Mouse (Mus musculus) naive thymus-derived CD4-positive, alpha-beta T cell, adult 5 months (primary cell): ENCODE results near the gene 4930519G04Rik. TPM values are rescaled to one million over a fixed set of nuclear protein-coding genes. Genes with fewer than 3 reads are reported as not detected.

ENCODE experiments used
- polyA plus RNA-seq: library from polyadenylated mRNA; unstranded; fragments of 100-300 nt; shearing (Covaris generic); gene quantifications from one replicate; pipeline ENCODE4 v1.2.1, GENCODE M21; 2017

The 4930519G04Rik gene
- not detected for polyA plus RNA-seq

DNA sequence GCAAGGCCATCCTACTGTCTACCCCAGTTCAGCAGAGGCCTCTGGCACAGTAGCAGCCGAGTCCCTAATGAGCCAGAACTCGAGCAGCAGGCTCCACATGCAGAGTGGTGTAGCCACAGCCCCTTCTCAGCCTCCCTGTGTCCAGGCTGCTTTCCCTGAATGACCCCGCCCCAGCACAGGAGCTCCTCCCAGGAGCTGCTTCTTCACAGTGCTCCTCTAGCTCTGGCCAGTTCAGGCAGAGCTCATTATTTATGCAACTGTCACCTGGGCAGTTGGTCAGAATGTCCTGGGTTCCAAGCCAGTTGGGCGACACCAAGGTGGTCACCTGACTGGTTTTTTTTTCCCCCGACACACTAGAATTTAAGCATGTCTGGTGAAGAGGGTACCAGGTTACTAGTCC, at the start of gene 4930519G04Rik:
TSS of gene 4930519G04Rik (plus strand) at position 301 of the 400 bp plus-strand sequence.

GRCm38 (mm10) chr5:114822796-114823688, 30.4 kb upstream of the 4930519G04Rik start, which contains the start of gene 1500011B03Rik:
1500011B03Rik (minus strand) TSS chr5:114823468.

GRCm38 (mm10) chr5:114858582-114858981, 5.1 kb downstream of the 4930519G04Rik start, which contains the start of gene Gm9936:
Gm9936 (minus strand) TSS chr5:114858682.

DNA sequence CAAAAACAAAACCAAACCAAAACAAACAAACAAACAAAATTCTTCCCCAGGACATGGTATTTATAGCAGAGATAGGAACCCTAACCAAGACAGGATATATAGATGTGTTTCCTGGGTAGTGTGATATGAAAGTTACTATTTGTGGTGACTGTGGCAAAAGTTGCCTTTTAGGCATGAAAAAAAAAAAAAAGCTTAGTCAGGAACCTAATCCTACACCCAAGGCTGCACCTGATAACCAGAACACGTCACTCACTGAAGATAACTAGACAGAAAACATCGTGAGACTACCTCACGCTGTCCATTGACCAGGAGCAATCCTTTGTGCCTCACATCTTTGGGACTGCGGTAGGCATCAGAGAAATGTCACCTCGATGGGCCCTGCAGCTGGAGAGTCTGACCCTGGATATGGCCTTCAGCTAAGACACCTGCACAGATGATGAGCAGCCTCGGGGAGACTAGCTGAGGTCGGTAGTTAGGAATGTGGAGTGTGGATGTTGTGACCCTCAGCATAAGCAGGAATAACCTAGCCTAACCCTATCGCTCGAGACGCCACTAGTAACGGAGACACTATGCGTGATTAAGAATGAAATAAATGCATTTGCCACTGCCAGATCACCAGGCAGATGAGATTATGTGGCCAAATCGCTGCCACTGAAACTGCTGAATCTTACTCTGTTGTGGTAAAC, 43.4 kb downstream of the 4930519G04Rik start, which contains the start of gene Oasl2:
TSS of gene Oasl2 (plus strand) at position 249 of the 686 bp plus-strand sequence.

DNA sequence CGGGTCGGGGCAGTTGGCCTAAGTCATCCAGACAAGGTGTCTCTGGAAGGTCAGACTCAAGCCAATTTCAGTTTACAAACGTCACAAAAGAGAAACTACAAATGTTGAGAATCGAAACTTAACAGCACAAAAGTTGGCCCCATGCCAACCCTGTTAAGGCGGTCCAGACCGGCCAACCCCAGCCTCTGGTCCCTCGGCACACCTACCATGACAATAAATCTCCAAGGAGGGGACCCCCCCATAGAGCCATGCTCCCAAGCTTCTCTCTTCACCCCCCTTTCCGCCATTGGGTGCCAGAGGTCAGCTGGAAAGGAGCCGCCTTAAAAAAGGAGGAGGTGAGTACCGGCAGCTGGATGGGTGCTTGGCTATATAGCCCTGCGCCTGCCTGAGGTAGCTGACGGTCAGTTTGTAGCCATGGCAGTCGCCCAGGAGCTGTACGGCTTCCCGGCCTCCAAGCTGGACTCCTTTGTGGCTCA, 69.6 kb downstream of the 4930519G04Rik start, which contains the start of gene Oasl1:
TSS of gene Oasl1 (plus strand) at position 243 of the 476 bp plus-strand sequence.

Other genes with a start within 250 kb of the 4930519G04Rik start
- 0.63 TPM for gene Trpv4, start 195.2 kb upstream of the 4930519G04Rik start, polyA plus RNA-seq
- 238 TPM for gene Gltp, start 162.7 kb upstream of the 4930519G04Rik start, polyA plus RNA-seq
- gene Tchp, start 145.9 kb upstream of the 4930519G04Rik start, polyA plus RNA-seq, result 17.0 TPM
- gene Ankrd13a, start 79.0 kb upstream of the 4930519G04Rik start, polyA plus RNA-seq, result 208 TPM
- 158 TPM for gene Git2, start 78.1 kb upstream of the 4930519G04Rik start, polyA plus RNA-seq
- 49.4 TPM for gene 1500011B03Rik, start 30.2 kb upstream of the 4930519G04Rik start, polyA plus RNA-seq
- not detected for gene Gm9936, start 5.0 kb downstream of the 4930519G04Rik start, polyA plus RNA-seq
- 9.0 TPM for gene Oasl2, start 43.3 kb downstream of the 4930519G04Rik start, polyA plus RNA-seq
- 5.1 TPM for gene Oasl1, start 69.6 kb downstream of the 4930519G04Rik start, polyA plus RNA-seq
- 34.7 TPM for gene 2210016L21Rik, start 88.5 kb downstream of the 4930519G04Rik start, polyA plus RNA-seq
- gene Hnf1a, start 117.4 kb downstream of the 4930519G04Rik start, polyA plus RNA-seq, result 0.15 TPM
- gene Sppl3, start 157.5 kb downstream of the 4930519G04Rik start, polyA plus RNA-seq, result 64.1 TPM
- gene Gm10401, start 244.6 kb downstream of the 4930519G04Rik start, polyA plus RNA-seq, result not detected